Mouse (Mus musculus) forebrain, embryonic 12.5 days (tissue): ENCODE results near the gene Isy1. TPM values are rescaled to one million over a fixed set of nuclear protein-coding genes. Genes with fewer than 3 reads are reported as not detected.

Source experiments
- ATAC-seq: fragments of 200-750 bp; cut with Nextera tagmentation; 2 replicates; pipeline ENCODE4 v1.8.0; 2017; ENCODE audit warnings: moderate TSS enrichment; ENCODE audit not compliant: low FRiP score
- H3K27ac ChIP-seq: fragments of 300-500 bp; sonication (generic); 2 replicates; pipeline ENCODE4 v1.5.1; 2016; ENCODE audit warnings: mild to moderate bottlenecking
- H3K27me3 ChIP-seq: fragments of 300-500 bp; sonication (generic); 2 replicates; pipeline ENCODE4 v1.6.1; 2016; ENCODE audit warnings: mild to moderate bottlenecking
- H3K36me3 ChIP-seq: fragments of 300-500 bp; sonication (generic); replicated peaks from 2 replicates; pipeline ENCODE4 v1.6.1; 2016; ENCODE audit warnings: mild to moderate bottlenecking
- H3K4me1 ChIP-seq: fragments of 300-500 bp; sonication (generic); 2 replicates; pipeline ENCODE4 v1.6.1; 2016
- H3K4me2 ChIP-seq: fragments of 300-500 bp; sonication (generic); 2 replicates; pipeline ENCODE4 v1.6.1; 2016; ENCODE audit warnings: mild to moderate bottlenecking, moderate library complexity
- H3K4me3 ChIP-seq: fragments of 300-500 bp; sonication (generic); replicated peaks from 2 replicates; pipeline ENCODE4 v1.5.1; 2016; ENCODE audit warnings: mild to moderate bottlenecking
- H3K9ac ChIP-seq: fragments of 300-500 bp; sonication (generic); 2 replicates; pipeline ENCODE4 v1.6.1; 2016; ENCODE audit warnings: mild to moderate bottlenecking
- H3K9me3 ChIP-seq: fragments of 300-500 bp; sonication (generic); 2 replicates; pipeline ENCODE4 v1.6.1; 2016
- WGBS: fragments of 180-500 bp; shearing (Covaris S2); methylation state at CpG from one replicate; pipeline ENCODE4 v1.1.7; 2016; 5-methylcytosine and 5-hydroxymethylcytosine counted together
- polyA plus RNA-seq: library from polyadenylated mRNA; unstranded; fragments of >200 nt; fragmentation: Nextera tagmentation; extraction: Ambion mirVana; gene quantifications from 2 replicates; pipeline ENCODE4 v1.2.1, GENCODE M21; 2016

The Isy1 gene
- polyA plus RNA-seq: 68.1 and 71.2 TPM in 2 replicates

GRCm38 (mm10) chr6:87838551-87839197 lies at the start of gene Isy1:
Gene Isy1, minus strand, starts transcription at chr6:87838798.
- Histone ChIP-seq H3K9me3 (no peaks in the 10 kb centered on the region), H3K27me3 (no peaks in the 10 kb centered on the region), H3K9ac (peak within 1 kb of the TSS; percentile 87), H3K4me1 (peaks cover 21% of the 10 kb centered on the region), H3K4me3 (peak within 1 kb of the TSS; percentile 79), H3K36me3 (peaks cover 28% of the 10 kb centered on the region), H3K4me2 (peak within 1 kb of the TSS; percentile 76), H3K27ac (peak within 1 kb of the TSS; percentile 93)
- ATAC-seq: peak; percentile 97
- under 1% methylated on average over 46 of the region's 46 CpGs for WGBS

- Histone ChIP-seq H3K4me2 (peak within 1 kb of the TSS; percentile 82), H3K36me3 (peaks cover 34% of the 10 kb centered on the region), H3K9me3 (no peaks in the 10 kb centered on the region), H3K27me3 (no peaks in the 10 kb centered on the region), H3K27ac (peak within 1 kb of the TSS; percentile 51; the same call in 1 of the 2 replicates), H3K9ac (peak within 1 kb of the TSS; percentile 81), H3K4me3 (peak within 1 kb of the TSS; percentile 65), H3K4me1 (peaks cover 10% of the 10 kb centered on the region)
- under 1% methylated on average over 31 of the region's 31 CpGs for WGBS
- ATAC-seq: peak; percentile 97
Measured at GRCm38 (mm10) chr6:87887594-87888233, 49.1 kb upstream of the Isy1 start, which contains the start of gene Copg1. Gene Copg1, plus strand, starts transcription at chr6:87887814.

- 92% methylated on average over 1 of the region's 1 CpGs for whole genome bisulfite sequencing
- Histone ChIP-seq H3K27me3 (no peaks in the 10 kb centered on the region), H3K9ac (no peak overlapping the region)
Measured at GRCm38 (mm10) chr6:87886721-87887120, 48.1 kb upstream of the Isy1 start.

GRCm38 (mm10) chr6:87882816-87883215 lies 44.2 kb upstream of the Isy1 start:
- Histone ChIP-seq H3K4me1 (0 out of 2 replicates have a peak, but pooled peaks cover 2% of the 10 kb centered on the region), H3K27ac (no peak overlapping the region), H3K27me3 (peaks cover 5% of the 10 kb centered on the region; the same call in 1 of the 2 replicates), H3K9ac (no peak overlapping the region), H3K9me3 (no peaks in the 10 kb centered on the region), H3K36me3 (no peaks in the 10 kb centered on the region), H3K4me3 (no peak overlapping the region), H3K4me2 (no peak overlapping the region)
- ATAC-seq: no peak
- 62% methylated on average over 4 of the region's 4 CpGs for WGBS

More at GRCm38 (mm10) chr6:87886721-87887120, 48.1 kb upstream of the Isy1 start:
- ATAC-seq: no peak
- H3K4me1 ChIP-seq: peaks cover 10% of the 10 kb centered on the region
- H3K9me3 ChIP-seq: no peaks in the 10 kb centered on the region
- H3K4me3 ChIP-seq: no peak overlapping the region
- peaks cover 24% of the 10 kb centered on the region for H3K36me3 ChIP-seq
- H3K4me2 ChIP-seq: no peak overlapping the region
- H3K27ac ChIP-seq: no peak overlapping the region

- Histone ChIP-seq H3K9me3 (no peaks in the 10 kb centered on the region), H3K4me2 (no peak overlapping the region), H3K27ac (no peak overlapping the region), H3K9ac (no peak overlapping the region), H3K36me3 (no peaks in the 10 kb centered on the region), H3K4me1 (0 out of 2 replicates have a peak, but pooled peaks cover under 1% of the 10 kb centered on the region), H3K27me3 (peaks cover 5% of the 10 kb centered on the region; the same call in 1 of the 2 replicates), H3K4me3 (no peak overlapping the region)
- WGBS: 81% methylated on average over 3 of the region's 3 CpGs
- no peak for ATAC-seq
Measured at GRCm38 (mm10) chr6:87882221-87882620, 43.6 kb upstream of the Isy1 start.

- Histone ChIP-seq H3K4me3 (no peak overlapping the region), H3K4me2 (no peak overlapping the region), H3K9me3 (no peaks in the 10 kb centered on the region), H3K4me1 (no peaks in the 10 kb centered on the region), H3K27me3 (peaks cover 5% of the 10 kb centered on the region; the same call in 1 of the 2 replicates), H3K36me3 (no peaks in the 10 kb centered on the region), H3K27ac (no peak overlapping the region), H3K9ac (no peak overlapping the region)
- WGBS: 69% methylated on average over 3 of the region's 3 CpGs
- no peak for ATAC-seq
Measured at GRCm38 (mm10) chr6:87879628-87880027, 41.0 kb upstream of the Isy1 start.

- no peak for ATAC-seq
- H3K27me3 ChIP-seq: peaks cover 5% of the 10 kb centered on the region; the same call in 1 of the 2 replicates
- H3K9me3 ChIP-seq: no peaks in the 10 kb centered on the region
- H3K36me3 ChIP-seq: no peaks in the 10 kb centered on the region
- H3K4me2 ChIP-seq: no peak overlapping the region
- WGBS: 63% methylated on average over 4 of the region's 4 CpGs
- no peak overlapping the region for H3K9ac ChIP-seq
- no peak overlapping the region for H3K27ac ChIP-seq
- H3K4me1 ChIP-seq: no peaks in the 10 kb centered on the region
- no peak overlapping the region for H3K4me3 ChIP-seq
Measured at GRCm38 (mm10) chr6:87879010-87879409, 40.4 kb upstream of the Isy1 start.

GRCm38 (mm10) chr6:87876068-87876643 lies 37.6 kb upstream of the Isy1 start:
- Histone ChIP-seq H3K9ac (no peak overlapping the region), H3K9me3 (no peaks in the 10 kb centered on the region), H3K4me2 (no peak overlapping the region), H3K4me1 (no peaks in the 10 kb centered on the region), H3K27ac (no peak overlapping the region), H3K36me3 (no peaks in the 10 kb centered on the region), H3K4me3 (no peak overlapping the region), H3K27me3 (peaks cover 5% of the 10 kb centered on the region; the same call in 1 of the 2 replicates)
- WGBS: 78% methylated on average over 13 of the region's 13 CpGs
- ATAC-seq: no peak

GRCm38 (mm10) chr6:87875562-87875961 lies 37.0 kb upstream of the Isy1 start:
- Histone ChIP-seq H3K27ac (no peak overlapping the region), H3K36me3 (no peaks in the 10 kb centered on the region), H3K9ac (no peak overlapping the region), H3K4me1 (no peaks in the 10 kb centered on the region), H3K4me2 (no peak overlapping the region), H3K9me3 (no peaks in the 10 kb centered on the region), H3K4me3 (no peak overlapping the region), H3K27me3 (peaks cover 4% of the 10 kb centered on the region; the same call in 1 of the 2 replicates)
- ATAC-seq: no peak
- WGBS: 88% methylated on average over 7 of the region's 7 CpGs

GRCm38 (mm10) chr6:87875083-87875482 lies 36.5 kb upstream of the Isy1 start:
- H3K9ac ChIP-seq: no peak overlapping the region
- 82% methylated on average over 1 of the region's 1 CpGs for WGBS

GRCm38 (mm10) chr6:87873963-87874362 lies 35.4 kb upstream of the Isy1 start:
- Histone ChIP-seq H3K9me3 (no peaks in the 10 kb centered on the region), H3K4me2 (no peak overlapping the region), H3K27me3 (no peaks in the 10 kb centered on the region; the same call in 1 of the 2 replicates), H3K4me3 (no peak overlapping the region), H3K9ac (no peak overlapping the region), H3K36me3 (no peaks in the 10 kb centered on the region), H3K4me1 (no peaks in the 10 kb centered on the region), H3K27ac (no peak overlapping the region)
- WGBS: 78% methylated on average over 2 of the region's 2 CpGs
- no peak for ATAC-seq

More at GRCm38 (mm10) chr6:87875083-87875482, 36.5 kb upstream of the Isy1 start:
- Histone ChIP-seq H3K36me3 (no peaks in the 10 kb centered on the region), H3K27ac (no peak overlapping the region), H3K4me2 (no peak overlapping the region), H3K9me3 (no peaks in the 10 kb centered on the region), H3K4me1 (no peaks in the 10 kb centered on the region), H3K27me3 (no peaks in the 10 kb centered on the region; the same call in 1 of the 2 replicates), H3K4me3 (no peak overlapping the region)
- no peak for ATAC-seq

GRCm38 (mm10) chr6:87873104-87873503 lies 34.5 kb upstream of the Isy1 start:
- no peak overlapping the region for H3K27ac ChIP-seq
- whole genome bisulfite sequencing: 46% methylated on average over 1 of the region's 1 CpGs
- H3K4me2 ChIP-seq: no peak overlapping the region
- no peaks in the 10 kb centered on the region for H3K36me3 ChIP-seq
- no peak overlapping the region for H3K9ac ChIP-seq
- ATAC-seq: no peak
- H3K27me3 ChIP-seq: no peaks in the 10 kb centered on the region
- no peak overlapping the region for H3K4me3 ChIP-seq
- no peaks in the 10 kb centered on the region for H3K9me3 ChIP-seq
- no peaks in the 10 kb centered on the region for H3K4me1 ChIP-seq
